Mouse (Mus musculus) bone marrow, adult 2 months (tissue): Measurements from ENCODE around the gene Selplg.

ENCODE experiments used
- CTCF ChIP-seq: fragments of 200-500 bp; IDR thresholded peaks from 2 replicates; pipeline ENCODE4 v1.5.1; 2011; ENCODE audit warnings: low read length, control low read depth; ENCODE audit not compliant: control insufficient read depth, insufficient read depth
- POLR2A ChIP-seq: fragments of 200-500 bp; IDR thresholded peaks from 2 replicates; pipeline ENCODE4 v1.6.1; 2011; ENCODE audit warnings: low read depth, mild to moderate bottlenecking, control low read depth, low read length, borderline replicate concordance; ENCODE audit not compliant: control insufficient read depth

GRCm38 (mm10) chr5:113826619-113827018 lies 5.8 kb downstream of the Selplg start:
- no peak for TF ChIP-seq CTCF
- TF ChIP-seq POLR2A = no peak
